Mouse (Mus musculus) cerebellum, postnatal 36 days (tissue): ENCODE results near the gene Gucy1a1.
"Not testable (repeated sequence)": the region's sequence is repeated elsewhere in the genome, so short reads cannot be mapped to it uniquely, and the experiment has no call there.

Source experiments
- DNase-seq, 2 experiments: peaks; one replicate each; pipeline ENCODE4 v3.0.0; 2021 to 2022; ENCODE audit warnings: mixed read lengths in 2 of 2

Gucy1a1 gene

GRCm38 (mm10) chr3:82145126-82145901 lies at the start of gene Gucy1a1:
Gene Gucy1a1 (minus strand): TSS chr3:82145789.
- peak; percentile 21 to 26 for DNase-seq

- no peak for DNase-seq
Observed at GRCm38 (mm10) chr3:82191559-82192245, 46.1 kb upstream of the Gucy1a1 start.

DNA sequence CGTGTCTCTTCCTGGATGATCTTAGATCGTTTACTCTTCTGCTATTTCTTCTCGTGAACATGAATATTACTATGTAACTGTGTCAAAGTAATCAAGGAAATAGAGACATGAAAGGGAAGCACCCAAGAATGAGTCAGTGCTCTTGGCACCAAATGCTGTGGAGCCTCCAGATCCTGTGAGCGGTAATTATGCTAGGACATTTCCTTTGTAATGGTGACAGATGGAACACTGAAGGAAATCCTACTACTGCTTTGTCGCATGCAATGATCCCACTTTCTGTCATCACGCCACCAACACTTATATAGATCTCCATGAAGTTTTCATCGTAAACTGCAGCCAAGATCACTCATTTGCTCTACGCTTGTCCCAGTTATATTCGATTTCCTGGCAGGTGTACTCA lies 40.0 kb upstream of the Gucy1a1 start:
- peak; percentile 14 to 15 for DNase-seq

DNA sequence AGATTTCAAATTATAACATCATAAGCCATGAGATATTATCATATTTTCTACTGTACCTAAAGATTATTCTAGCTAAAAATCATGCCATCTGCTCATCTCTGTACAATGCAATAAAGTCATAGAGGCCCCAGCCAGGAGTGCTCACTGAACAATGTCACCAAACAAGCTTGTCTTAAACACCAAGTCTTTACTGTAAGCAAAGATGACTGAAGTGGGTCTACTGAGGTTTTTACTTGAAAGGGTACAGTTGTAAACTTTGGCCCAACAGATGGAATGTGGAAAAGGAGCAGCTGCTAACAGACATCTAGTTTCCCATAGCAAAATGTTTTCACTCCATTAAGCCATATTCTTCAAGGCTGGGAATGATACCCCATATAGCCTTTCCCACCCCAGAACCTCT lies 35.9 kb upstream of the Gucy1a1 start:
- DNase-seq, result no peak

- DNase-seq, result no peak
Observed at GRCm38 (mm10) chr3:82180253-82180652, 34.7 kb upstream of the Gucy1a1 start.

GRCm38 (mm10) chr3:82175501-82175900 lies 29.9 kb upstream of the Gucy1a1 start:
- no peak for DNase-seq

DNA sequence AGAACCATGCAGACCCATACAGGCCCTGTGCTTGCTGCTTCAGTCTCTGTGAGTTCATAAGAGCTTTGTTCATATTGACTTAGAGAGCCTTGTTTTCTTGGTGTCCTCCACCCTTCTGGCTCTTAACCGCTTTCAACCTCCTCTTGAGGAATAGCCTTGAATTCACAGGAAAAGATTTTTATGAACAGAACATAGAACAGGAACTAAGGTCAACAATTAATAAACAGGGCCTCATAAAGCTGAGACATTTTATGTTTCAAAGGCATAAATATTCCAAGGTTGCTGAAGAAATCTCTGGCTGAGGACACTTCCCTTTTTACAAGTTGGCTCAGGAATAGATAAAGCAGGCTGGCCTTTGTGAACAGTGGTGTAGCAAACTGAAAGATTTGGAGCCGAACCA lies 21.5 kb upstream of the Gucy1a1 start:
- DNase-seq, result no peak

- no peak for DNase-seq
Observed at GRCm38 (mm10) chr3:82165937-82166336, 20.3 kb upstream of the Gucy1a1 start.

DNA sequence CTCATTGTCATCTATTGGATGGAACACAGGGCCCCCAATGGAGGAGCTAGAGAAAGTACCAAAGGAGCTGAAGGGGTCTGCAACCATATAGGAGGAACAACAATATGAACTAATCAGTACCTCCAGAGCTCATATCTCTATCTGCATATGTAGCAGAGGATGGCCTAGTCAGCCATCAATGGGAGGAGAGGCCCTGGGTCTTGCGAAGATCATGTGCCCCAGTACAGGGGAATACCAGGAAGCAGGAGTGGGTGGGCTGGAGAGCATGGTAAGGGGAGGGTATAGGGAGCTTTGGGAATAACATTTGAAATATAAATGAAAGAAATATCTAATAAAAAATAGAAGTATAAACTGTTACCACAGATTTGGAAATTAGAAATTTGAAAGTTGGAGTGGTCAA lies 17.4 kb upstream of the Gucy1a1 start:
- DNase-seq, result not testable (repeated sequence)

- DNase-seq, result no peak
Observed at GRCm38 (mm10) chr3:82145978-82146377, 389 bp upstream of the Gucy1a1 start.

- DNase-seq, result peak; percentile 4 to 15
Observed at GRCm38 (mm10) chr3:82144725-82145125, 864 bp downstream of the Gucy1a1 start.

DNA sequence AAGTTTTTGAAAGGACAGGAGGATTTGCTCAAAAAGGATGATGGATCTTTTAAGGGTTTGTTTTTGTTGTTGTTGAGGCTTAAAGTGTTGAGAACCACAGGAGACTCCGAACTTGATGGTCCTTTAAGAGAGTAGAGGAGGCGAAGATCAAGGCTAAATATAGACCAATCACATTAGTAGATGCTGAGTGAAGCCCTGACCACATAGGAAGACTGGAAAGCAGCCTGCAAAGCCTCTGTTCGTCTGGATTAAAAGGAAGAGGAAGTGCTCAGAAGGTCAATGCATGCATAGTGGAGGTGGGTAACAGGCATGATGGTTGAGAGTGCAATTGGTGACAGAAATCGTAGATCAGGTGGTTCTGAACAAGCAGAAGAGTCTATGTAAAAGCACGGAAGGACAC lies 4.8 kb downstream of the Gucy1a1 start:
- no peak for DNase-seq

- DNase-seq, result no peak
Observed at GRCm38 (mm10) chr3:82138002-82138667, 7.5 kb downstream of the Gucy1a1 start.

GRCm38 (mm10) chr3:82135483-82135882 lies 10.1 kb downstream of the Gucy1a1 start:
- no peak for DNase-seq

DNA sequence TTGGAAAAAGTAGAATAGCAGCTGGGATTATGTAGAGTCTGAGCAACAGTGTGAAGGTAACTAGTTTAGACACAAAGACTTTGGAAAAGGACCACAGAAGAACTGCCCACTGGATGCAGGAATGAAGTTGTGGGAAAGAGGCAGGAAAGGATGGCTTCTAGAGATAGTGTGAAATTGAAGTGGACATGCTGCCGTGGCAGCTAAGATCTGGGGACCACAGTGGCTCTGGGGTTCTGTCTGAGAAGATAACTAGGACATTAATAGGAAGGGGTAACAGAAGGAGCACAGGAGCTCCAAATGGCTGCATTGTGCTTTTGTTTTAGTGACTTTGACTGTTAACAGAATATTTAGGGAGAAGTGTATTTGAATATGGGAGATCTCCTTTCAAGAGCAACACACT lies 16.3 kb downstream of the Gucy1a1 start:
- DNase-seq, result no peak

DNA sequence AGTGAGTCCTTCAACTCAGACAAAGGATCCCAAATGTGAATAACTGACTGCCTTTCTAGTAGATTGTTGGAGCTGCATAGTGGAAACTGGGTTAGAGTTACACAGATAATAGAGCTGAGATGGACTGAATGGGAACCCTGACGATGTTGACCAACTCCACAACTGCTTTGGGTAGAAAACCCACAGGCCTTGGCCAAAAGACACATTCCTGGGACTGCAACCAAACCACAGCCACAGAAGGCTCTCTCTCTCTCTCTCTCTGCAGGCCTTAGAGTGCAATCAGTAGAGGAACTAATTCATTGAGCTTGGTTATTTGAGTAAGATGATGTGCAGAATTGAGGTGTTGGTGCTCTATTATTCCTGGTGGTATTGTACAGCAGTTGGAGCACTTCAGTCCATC lies 21.0 kb downstream of the Gucy1a1 start:
- DNase-seq, result no peak

- no peak for DNase-seq
Observed at GRCm38 (mm10) chr3:82118916-82119315, 26.7 kb downstream of the Gucy1a1 start.

- no peak for DNase-seq
Observed at GRCm38 (mm10) chr3:82112439-82112838, 33.1 kb downstream of the Gucy1a1 start.

DNA sequence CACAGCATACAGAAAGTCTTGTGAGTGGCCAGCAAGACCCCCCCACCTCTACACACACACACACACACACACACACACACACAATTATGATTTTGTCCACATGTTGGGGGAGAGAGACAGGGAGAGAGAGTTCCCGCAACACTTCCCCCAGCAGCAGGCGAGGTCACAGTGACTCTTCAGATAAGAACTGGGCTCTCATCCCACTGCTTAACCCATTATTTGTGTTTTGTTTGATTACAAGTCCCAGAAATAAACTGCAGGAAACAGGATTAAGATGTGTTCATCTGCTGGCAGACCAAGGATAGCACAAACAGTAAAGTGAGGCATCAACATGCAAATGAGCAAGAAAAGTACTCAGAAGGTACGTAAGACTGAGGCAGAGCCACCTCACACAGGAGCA lies 33.6 kb downstream of the Gucy1a1 start:
- no peak for DNase-seq

DNA sequence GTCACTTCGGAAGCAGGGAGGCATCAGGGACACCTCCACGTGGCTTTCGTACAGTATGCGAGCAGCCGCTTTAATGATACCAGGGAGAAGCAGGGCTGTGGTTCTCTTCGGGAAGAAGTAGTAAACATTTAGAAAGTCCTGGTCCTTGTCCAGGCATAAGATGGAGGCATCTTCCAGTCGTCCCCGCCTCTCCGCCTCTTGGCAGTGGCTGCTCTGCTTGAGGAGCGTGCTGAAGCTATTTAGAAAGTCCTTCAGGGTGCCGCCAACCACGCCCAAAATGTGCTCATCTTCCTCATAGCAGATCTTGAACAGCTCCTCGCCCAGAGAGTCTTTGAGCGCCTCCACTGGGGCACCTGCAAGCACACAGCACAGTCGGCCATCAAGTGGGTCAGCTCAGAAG lies 36.6 kb downstream of the Gucy1a1 start:
- no peak for DNase-seq

DNA sequence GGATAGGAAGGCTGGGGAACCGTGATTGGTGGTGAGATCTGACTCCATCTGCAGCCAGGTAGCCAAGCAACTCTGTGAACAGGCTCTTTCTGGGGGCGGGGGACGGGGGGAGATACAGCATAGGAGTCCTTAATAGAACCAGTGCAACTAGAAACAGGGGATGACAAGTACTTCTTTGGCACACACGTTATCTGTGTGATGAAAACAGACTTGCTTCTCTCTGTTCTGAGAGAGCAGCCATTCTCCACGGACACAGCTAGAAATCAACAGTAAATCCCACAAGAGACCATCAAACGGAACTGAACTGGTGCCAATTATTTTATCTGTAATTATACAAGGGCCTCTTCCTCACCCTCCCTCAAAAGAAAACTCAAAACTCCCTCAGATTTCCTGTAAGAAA lies 41.4 kb downstream of the Gucy1a1 start:
- no peak for DNase-seq

DNA sequence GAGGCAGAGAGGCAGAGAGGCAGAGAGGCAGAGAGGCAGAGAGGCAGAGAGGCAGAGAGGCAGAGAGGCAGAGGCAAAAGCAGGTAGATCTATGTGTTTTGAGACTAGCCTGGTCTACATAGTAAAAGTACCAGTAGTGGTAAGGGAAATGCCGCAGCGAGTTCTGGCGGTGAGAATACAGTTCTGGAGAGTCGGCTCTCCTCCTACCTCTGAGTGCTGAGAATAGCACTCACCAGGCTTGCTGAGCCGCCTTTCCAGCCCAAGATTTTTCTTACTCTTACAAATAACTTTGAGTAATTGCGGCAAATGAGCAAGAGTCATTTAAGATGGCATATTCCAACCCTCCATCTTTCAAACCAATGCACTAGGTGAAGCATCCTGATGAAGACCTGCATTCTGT lies 46.5 kb downstream of the Gucy1a1 start:
- DNase-seq, result no peak

GRCm38 (mm10) chr3:82096801-82097200 lies 48.8 kb downstream of the Gucy1a1 start:
- no peak for DNase-seq
